Mouse (Mus musculus) testis, adult 2 months (tissue): ENCODE data around the gene Car10. TPM values are rescaled to one million over a fixed set of nuclear protein-coding genes. Genes with fewer than 3 reads are reported as not detected.

Source experiments
- H3K27ac ChIP-seq: fragments of 200-500 bp; 2 replicates; pipeline ENCODE4 v1.5.1; 2012; ENCODE audit warnings: low read depth, low read length; ENCODE audit not compliant: control insufficient read depth, insufficient read depth
- H3K27me3 ChIP-seq: fragments of 200-500 bp; 2 replicates; pipeline ENCODE4 v1.6.1; 2012; ENCODE audit warnings: mild to moderate bottlenecking, low read length, moderate library complexity; ENCODE audit not compliant: control insufficient read depth, insufficient read depth
- H3K36me3 ChIP-seq: fragments of 200-500 bp; 2 replicates; pipeline ENCODE4 v1.6.1; 2012; ENCODE audit warnings: mild to moderate bottlenecking, low read length; ENCODE audit not compliant: control insufficient read depth, insufficient read depth
- H3K4me1 ChIP-seq: fragments of 200-500 bp; 2 replicates; pipeline ENCODE4 v1.6.1; 2012; ENCODE audit warnings: low read length; ENCODE audit not compliant: control insufficient read depth, insufficient read depth
- H3K4me3 ChIP-seq: fragments of 200-500 bp; 2 replicates; pipeline ENCODE4 v1.5.1; 2012; ENCODE audit warnings: low read depth, mild to moderate bottlenecking, low read length, moderate library complexity, mixed read lengths; ENCODE audit not compliant: control insufficient read depth
- CTCF ChIP-seq: fragments of 200-500 bp; IDR thresholded peaks from 2 replicates; pipeline ENCODE4 v1.5.1; 2012; ENCODE audit warnings: low read depth, mild to moderate bottlenecking, inconsistent platforms, low read length, moderate library complexity; ENCODE audit not compliant: control insufficient read depth, insufficient read depth, insufficient replicate concordance
- POLR2A ChIP-seq: fragments of 200-500 bp; IDR thresholded peaks from 2 replicates; pipeline ENCODE4 v1.6.1; 2012; ENCODE audit warnings: low read depth, mild to moderate bottlenecking, inconsistent platforms, low read length, moderate library complexity; ENCODE audit not compliant: control insufficient read depth
- polyA plus RNA-seq: library from polyadenylated mRNA; depleted of rRNA; stranded (reverse); fragments of >200 nt; gene quantifications from 2 replicates; pipeline ENCODE4 v1.2.3, GENCODE M21; 2012

Car10 gene
- polyA plus RNA-seq, 1 experiment, result not detected

GRCm38 (mm10) chr11:93560570-93560969 lies 462.7 kb downstream of the Car10 start:
- H3K27me3 ChIP-seq, result no peaks in the 10 kb centered on the region
- no peak overlapping the region for H3K27ac ChIP-seq
- no peaks in the 10 kb centered on the region for H3K36me3 ChIP-seq
- no peak overlapping the region for H3K4me3 ChIP-seq
- TF ChIP-seq CTCF (no peak), POLR2A (no peak)
- H3K4me1 ChIP-seq, result no peaks in the 10 kb centered on the region

GRCm38 (mm10) chr11:93562330-93562865 lies 464.6 kb downstream of the Car10 start:
- Histone ChIP-seq H3K4me3 (no peak overlapping the region), H3K27ac (no peak overlapping the region), H3K36me3 (no peaks in the 10 kb centered on the region)

DNA sequence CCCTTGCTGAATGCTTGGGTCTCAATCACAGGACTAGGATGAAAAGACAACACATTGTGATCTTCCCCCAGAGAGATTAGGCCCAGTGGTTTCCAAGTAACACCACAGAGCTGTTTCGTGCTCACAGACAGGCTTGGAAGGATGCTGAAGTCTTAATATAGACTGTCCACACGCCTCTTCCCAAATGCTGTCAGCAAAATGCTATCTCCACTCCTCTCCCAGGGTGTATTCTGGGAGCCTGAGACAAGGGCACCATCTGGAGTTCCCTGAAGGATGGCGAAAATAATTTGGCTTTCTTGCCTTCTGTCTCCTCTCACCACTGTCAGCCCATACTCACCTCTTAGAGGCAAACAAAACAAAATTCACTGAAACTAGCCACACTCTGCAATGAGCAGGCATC lies 467.9 kb downstream of the Car10 start:
- Histone ChIP-seq H3K4me3 (no peak overlapping the region), H3K27ac (no peak overlapping the region), H3K4me1 (no peaks in the 10 kb centered on the region), H3K36me3 (no peaks in the 10 kb centered on the region), H3K27me3 (no peaks in the 10 kb centered on the region)
- TF ChIP-seq POLR2A (no peak), CTCF (no peak)

More at GRCm38 (mm10) chr11:93562330-93562865, 464.6 kb downstream of the Car10 start:
- no peaks in the 10 kb centered on the region for H3K4me1 ChIP-seq
- TF ChIP-seq POLR2A, result no peak
- no peak for TF ChIP-seq CTCF
- H3K27me3 ChIP-seq, result no peaks in the 10 kb centered on the region

DNA sequence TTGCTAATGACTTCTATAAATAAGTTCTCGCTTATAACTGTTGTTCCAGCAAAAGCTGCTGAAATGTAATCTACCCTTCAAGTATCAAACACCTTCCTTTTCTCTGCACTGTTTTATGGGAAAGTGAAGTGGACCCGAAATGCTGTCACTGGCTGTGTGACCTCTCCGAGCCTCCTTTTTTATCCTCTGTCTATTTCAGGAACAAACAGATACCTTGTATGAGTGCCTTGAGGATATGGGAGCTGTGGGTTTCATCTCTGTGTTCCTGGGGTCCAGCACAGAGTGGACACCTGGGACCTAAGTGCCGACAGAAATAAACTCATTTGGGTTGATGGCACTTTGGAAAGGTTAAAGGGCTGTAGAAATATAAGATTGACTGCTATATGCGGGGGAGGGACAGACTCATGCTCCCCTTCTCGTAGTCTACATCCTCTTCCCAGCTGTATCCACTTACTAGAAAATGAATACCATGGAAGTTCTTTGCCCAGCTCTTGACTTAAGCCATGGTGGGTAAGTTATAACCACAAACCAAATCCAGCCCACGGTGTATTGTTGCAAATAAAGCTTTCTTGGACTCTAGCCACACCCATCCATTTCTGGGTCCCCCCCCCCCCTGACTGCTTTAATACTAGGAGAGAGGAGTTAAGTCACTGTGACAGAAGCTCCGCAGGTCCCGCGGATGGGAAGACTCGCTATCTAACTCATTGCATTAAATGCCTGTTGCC lies 474.3 kb downstream of the Car10 start:
- Histone ChIP-seq H3K27me3 (no peaks in the 10 kb centered on the region), H3K4me1 (no peaks in the 10 kb centered on the region), H3K4me3 (no peak overlapping the region), H3K36me3 (no peaks in the 10 kb centered on the region), H3K27ac (no peak overlapping the region)
- TF ChIP-seq CTCF, result no peak
- no peak for TF ChIP-seq POLR2A

DNA sequence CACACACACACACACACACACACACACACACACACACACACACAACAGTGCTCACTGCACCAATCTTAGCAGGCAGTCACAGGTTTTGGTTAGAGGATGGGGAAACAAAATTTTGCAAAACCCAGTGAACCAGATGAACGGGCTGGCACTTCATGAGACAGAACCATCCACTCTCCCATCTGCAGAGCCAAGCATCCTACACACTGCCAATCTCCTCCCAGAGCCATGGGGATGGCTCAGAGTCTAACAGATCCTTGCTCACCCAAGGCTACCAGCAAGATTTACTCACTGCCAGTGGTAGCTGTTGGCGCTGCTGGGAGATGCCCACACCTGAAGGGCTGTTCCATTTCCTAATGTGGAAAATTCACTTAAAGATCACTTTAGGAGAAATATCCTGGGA lies 479.6 kb downstream of the Car10 start:
- H3K27ac ChIP-seq, result no peak overlapping the region
- no peaks in the 10 kb centered on the region for H3K27me3 ChIP-seq
- no peaks in the 10 kb centered on the region for H3K4me1 ChIP-seq
- TF ChIP-seq POLR2A (no peak), CTCF (no peak)
- no peak overlapping the region for H3K4me3 ChIP-seq
- H3K36me3 ChIP-seq, result no peaks in the 10 kb centered on the region

GRCm38 (mm10) chr11:93579626-93580025 lies 481.8 kb downstream of the Car10 start:
- Histone ChIP-seq H3K27ac (no peak overlapping the region), H3K27me3 (no peaks in the 10 kb centered on the region), H3K4me3 (no peak overlapping the region), H3K36me3 (no peaks in the 10 kb centered on the region), H3K4me1 (no peaks in the 10 kb centered on the region)
- no peak for TF ChIP-seq POLR2A
- no peak for TF ChIP-seq CTCF

GRCm38 (mm10) chr11:93581326-93581725 lies 483.5 kb downstream of the Car10 start:
- no peaks in the 10 kb centered on the region for H3K36me3 ChIP-seq
- no peak for TF ChIP-seq CTCF
- TF ChIP-seq POLR2A, result no peak
- no peak overlapping the region for H3K4me3 ChIP-seq
- no peak overlapping the region for H3K27ac ChIP-seq
- no peaks in the 10 kb centered on the region for H3K4me1 ChIP-seq
- no peaks in the 10 kb centered on the region for H3K27me3 ChIP-seq
